Mouse (Mus musculus): Measurements from ENCODE around the gene Adcy1. TPM values are rescaled to one million over a fixed set of nuclear protein-coding genes. Genes with fewer than 3 reads are reported as not detected.

The Adcy1 gene
- polyA plus RNA-seq, 1 experiment from 2014 or later = 0.40 TPM

DNA sequence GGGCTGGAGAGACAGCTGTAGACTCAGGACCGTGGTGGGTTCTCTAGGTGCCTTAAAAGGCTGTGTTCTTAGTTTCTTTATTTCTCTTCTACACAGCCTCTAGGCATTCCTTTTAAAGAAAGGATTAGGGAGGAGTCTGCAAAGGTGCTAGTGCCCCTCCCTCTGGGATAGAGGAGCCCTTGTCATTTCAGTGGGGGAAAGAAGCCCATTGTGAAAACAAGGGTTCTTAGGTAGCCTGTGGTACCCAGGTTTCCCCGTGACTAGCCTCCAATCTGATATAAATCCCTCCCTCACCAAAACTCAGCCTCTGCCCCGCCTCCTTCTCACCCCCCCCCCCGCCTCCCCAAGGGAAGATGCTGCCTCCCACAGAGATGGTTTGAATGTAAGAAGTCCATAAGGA, 2.1 kb downstream of the Adcy1 start:
- H3K27ac ChIP-seq (ENCODE audit: low read depth, low read length) = no peak overlapping the region
- H3K4me2 ChIP-seq (replicated peaks; ENCODE audit: low read depth) = no peak overlapping the region
- no peaks in the 10 kb centered on the region for H3K36me3 ChIP-seq (ENCODE audit: control insufficient read depth, insufficient read depth)
- H3K9ac ChIP-seq (ENCODE audit: low read depth, low read length) = no peak overlapping the region
- H3K9me3 ChIP-seq (ENCODE audit: control insufficient read depth) = no peaks in the 10 kb centered on the region
- no peak for TF ChIP-seq CTCF (IDR thresholded peaks at IDR 0.05; ENCODE audit: low read depth)
- no peak for ATAC-seq
- H3K4me3 ChIP-seq (ENCODE audit: low read depth, low read length) = no peak overlapping the region
- 22% methylated on average over 4 of the region's 4 CpGs for WGBS
- 0 out of 2 replicates have a peak, but pooled peaks cover 3% of the 10 kb centered on the region for H3K4me1 ChIP-seq (replicated peaks; ENCODE audit: control insufficient read depth, insufficient read depth, low read length)
- peaks cover 35% of the 10 kb centered on the region for H3K27me3 ChIP-seq (replicated peaks; ENCODE audit: control insufficient read depth, insufficient read depth, low read length)

DNA sequence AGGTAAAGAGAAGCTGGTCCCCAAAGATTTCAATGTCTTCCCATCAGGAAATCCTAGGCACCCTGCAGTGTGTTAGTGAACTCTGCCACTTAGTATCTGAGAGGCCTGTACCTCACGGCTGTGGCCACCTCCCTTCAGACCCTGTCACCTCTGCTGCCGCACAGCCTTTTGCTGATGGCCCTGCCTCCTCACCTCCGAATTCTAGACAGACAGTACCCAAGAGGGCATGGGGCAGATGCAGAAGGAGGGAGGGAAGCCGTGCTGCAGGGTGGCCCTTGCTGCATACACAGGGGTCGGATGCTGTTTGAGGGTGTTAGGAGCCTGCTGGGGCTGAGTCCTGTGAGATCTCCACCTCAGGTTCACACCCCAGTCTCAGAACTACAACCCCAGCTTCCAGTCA, 2.6 kb downstream of the Adcy1 start:
- 0 out of 2 replicates have a peak, but pooled peaks cover 3% of the 10 kb centered on the region for H3K4me1 ChIP-seq (replicated peaks; ENCODE audit: control insufficient read depth, insufficient read depth, low read length)
- no peak overlapping the region for H3K4me3 ChIP-seq (ENCODE audit: low read depth, low read length)
- H3K4me2 ChIP-seq (replicated peaks; ENCODE audit: low read depth) = no peak overlapping the region
- no peak overlapping the region for H3K9ac ChIP-seq (ENCODE audit: low read depth, low read length)
- ATAC-seq = no peak
- no peak overlapping the region for H3K27ac ChIP-seq (ENCODE audit: low read depth, low read length)
- no peaks in the 10 kb centered on the region for H3K9me3 ChIP-seq (ENCODE audit: control insufficient read depth)
- WGBS = 64% methylated on average over 5 of the region's 5 CpGs
- no peaks in the 10 kb centered on the region for H3K36me3 ChIP-seq (ENCODE audit: control insufficient read depth, insufficient read depth)
- peaks cover 35% of the 10 kb centered on the region for H3K27me3 ChIP-seq (replicated peaks; ENCODE audit: control insufficient read depth, insufficient read depth, low read length)
- no peak for TF ChIP-seq CTCF (IDR thresholded peaks at IDR 0.05; ENCODE audit: low read depth)

DNA sequence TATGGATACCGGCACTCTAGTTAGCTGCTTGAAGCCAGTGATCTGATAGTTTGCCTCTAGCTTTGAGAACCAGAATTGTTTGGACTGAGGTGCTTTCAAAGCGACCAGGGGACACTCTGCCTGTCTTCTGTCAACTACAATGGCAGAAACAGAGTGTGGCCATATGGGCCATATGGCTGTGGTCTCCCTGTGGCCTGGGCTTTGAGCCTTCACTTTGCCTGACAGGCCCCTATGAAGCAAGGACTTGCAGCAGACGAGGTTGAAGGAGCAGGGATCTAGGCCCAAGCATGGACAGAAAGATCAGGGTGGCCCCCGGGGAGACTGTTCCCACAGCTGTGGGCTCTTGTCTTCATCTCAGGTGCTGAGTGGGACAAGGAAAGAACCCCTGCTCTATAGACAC, 4.0 kb downstream of the Adcy1 start:
- H3K4me3 ChIP-seq (ENCODE audit: low read depth, low read length) = no peak overlapping the region
- 0 out of 2 replicates have a peak, but pooled peaks cover 3% of the 10 kb centered on the region for H3K4me1 ChIP-seq (replicated peaks; ENCODE audit: control insufficient read depth, insufficient read depth, low read length)
- no peaks in the 10 kb centered on the region for H3K9me3 ChIP-seq (ENCODE audit: control insufficient read depth)
- H3K9ac ChIP-seq (ENCODE audit: low read depth, low read length) = no peak overlapping the region
- H3K36me3 ChIP-seq (ENCODE audit: control insufficient read depth, insufficient read depth) = no peaks in the 10 kb centered on the region
- 82% methylated on average over 4 of the region's 4 CpGs for WGBS
- ATAC-seq = no peak
- no peak overlapping the region for H3K4me2 ChIP-seq (replicated peaks; ENCODE audit: low read depth)
- no peak overlapping the region for H3K27ac ChIP-seq (ENCODE audit: low read depth, low read length)
- no peak for TF ChIP-seq CTCF (IDR thresholded peaks at IDR 0.05; ENCODE audit: low read depth)
- peaks cover 34% of the 10 kb centered on the region for H3K27me3 ChIP-seq (replicated peaks; ENCODE audit: control insufficient read depth, insufficient read depth, low read length)

DNA sequence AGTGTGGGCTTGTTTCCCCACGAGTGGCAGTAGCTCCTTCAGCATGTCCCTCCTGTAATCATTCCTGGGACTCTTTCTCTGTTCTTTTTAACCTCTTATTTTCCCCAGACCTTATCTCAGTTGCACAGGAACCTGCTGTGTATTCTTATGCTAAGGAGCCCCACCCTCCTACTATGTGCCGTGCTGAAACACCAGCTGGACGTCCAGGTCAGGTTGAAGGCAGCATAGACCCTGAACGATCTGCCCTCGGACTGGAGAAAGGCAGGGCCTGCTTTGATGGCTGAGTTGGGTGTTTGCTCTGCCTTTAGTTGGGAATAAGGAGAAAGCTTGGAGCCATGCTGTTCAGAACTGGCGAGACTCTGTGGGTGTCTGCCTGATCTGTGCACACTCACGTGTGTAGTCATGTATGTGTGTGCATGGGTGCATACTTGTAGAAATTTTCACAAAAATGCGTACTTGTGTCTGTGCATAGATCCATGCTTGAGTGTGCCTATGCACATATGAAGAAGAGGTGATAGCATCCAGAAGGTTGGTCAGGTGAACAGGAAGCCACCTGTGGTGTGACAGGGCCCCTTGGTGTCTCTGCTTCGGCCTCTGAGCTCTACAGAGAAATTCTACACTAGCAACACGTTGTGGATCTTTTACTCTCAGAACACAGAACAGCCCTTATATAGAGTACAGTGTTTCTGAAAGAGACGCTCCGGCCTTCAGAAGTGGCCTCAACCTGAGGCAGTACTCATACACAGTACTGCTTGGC, 5.4 kb downstream of the Adcy1 start:
- no peak for ATAC-seq
- no peak overlapping the region for H3K9ac ChIP-seq (ENCODE audit: low read depth, low read length)
- TF ChIP-seq CTCF (IDR thresholded peaks at IDR 0.05; ENCODE audit: low read depth) = no peak
- H3K4me3 ChIP-seq (ENCODE audit: low read depth, low read length) = no peak overlapping the region
- 0 out of 2 replicates have a peak, but pooled peaks cover 3% of the 10 kb centered on the region for H3K4me1 ChIP-seq (replicated peaks; ENCODE audit: control insufficient read depth, insufficient read depth, low read length)
- WGBS = 75% methylated on average over 12 of the region's 12 CpGs
- peaks cover 23% of the 10 kb centered on the region for H3K27me3 ChIP-seq (replicated peaks; ENCODE audit: control insufficient read depth, insufficient read depth, low read length)
- H3K36me3 ChIP-seq (ENCODE audit: control insufficient read depth, insufficient read depth) = no peaks in the 10 kb centered on the region
- no peak overlapping the region for H3K4me2 ChIP-seq (replicated peaks; ENCODE audit: low read depth)
- H3K27ac ChIP-seq (ENCODE audit: low read depth, low read length) = no peak overlapping the region
- no peaks in the 10 kb centered on the region for H3K9me3 ChIP-seq (ENCODE audit: control insufficient read depth)

- WGBS = 89% methylated on average over 4 of the region's 4 CpGs
- Histone ChIP-seq H3K4me3 (ENCODE audit: low read depth, low read length) (no peak overlapping the region), H3K27ac (ENCODE audit: low read depth, low read length) (no peak overlapping the region), H3K9me3 (ENCODE audit: control insufficient read depth) (no peaks in the 10 kb centered on the region), H3K36me3 (ENCODE audit: control insufficient read depth, insufficient read depth) (no peaks in the 10 kb centered on the region), H3K4me1 (replicated peaks; ENCODE audit: control insufficient read depth, insufficient read depth, low read length) (no peaks in the 10 kb centered on the region), H3K27me3 (replicated peaks; ENCODE audit: control insufficient read depth, insufficient read depth, low read length) (peaks cover 12% of the 10 kb centered on the region), H3K4me2 (replicated peaks; ENCODE audit: low read depth) (no peak overlapping the region), H3K9ac (ENCODE audit: low read depth, low read length) (no peak overlapping the region)
- TF ChIP-seq CTCF (IDR thresholded peaks at IDR 0.05; ENCODE audit: low read depth) = no peak
- ATAC-seq = no peak
Measured at GRCm38 (mm10) chr11:7069762-7070161, 6.5 kb downstream of the Adcy1 start.

DNA sequence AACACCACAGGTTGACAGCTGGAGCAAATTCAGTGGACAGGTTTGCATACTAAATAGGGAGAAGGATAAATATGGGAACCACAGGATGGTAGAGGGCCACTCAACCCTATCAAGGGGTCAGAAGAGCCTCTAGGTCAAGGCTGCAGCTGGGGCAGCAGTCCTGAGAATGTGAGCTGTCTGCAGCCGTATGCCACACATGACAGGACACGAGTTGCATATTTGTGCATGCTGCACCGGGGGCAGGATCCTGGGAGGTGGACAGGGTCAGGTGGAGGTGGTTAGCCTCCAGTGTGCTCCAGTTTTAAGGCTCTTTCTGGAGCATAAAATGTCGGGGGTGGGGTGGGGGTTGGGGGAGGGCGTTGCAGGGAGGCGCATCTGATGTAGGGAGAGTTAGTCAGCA, 8.3 kb downstream of the Adcy1 start:
- TF ChIP-seq CTCF (IDR thresholded peaks at IDR 0.05; ENCODE audit: low read depth) = no peak
- no peaks in the 10 kb centered on the region for H3K9me3 ChIP-seq (ENCODE audit: control insufficient read depth)
- H3K27me3 ChIP-seq (replicated peaks; ENCODE audit: control insufficient read depth, insufficient read depth, low read length) = no peaks in the 10 kb centered on the region
- no peak overlapping the region for H3K9ac ChIP-seq (ENCODE audit: low read depth, low read length)
- ATAC-seq = no peak
- H3K27ac ChIP-seq (ENCODE audit: low read depth, low read length) = no peak overlapping the region
- no peaks in the 10 kb centered on the region for H3K4me1 ChIP-seq (replicated peaks; ENCODE audit: control insufficient read depth, insufficient read depth, low read length)
- no peak overlapping the region for H3K4me2 ChIP-seq (replicated peaks; ENCODE audit: low read depth)
- no peaks in the 10 kb centered on the region for H3K36me3 ChIP-seq (ENCODE audit: control insufficient read depth, insufficient read depth)
- no peak overlapping the region for H3K4me3 ChIP-seq (ENCODE audit: low read depth, low read length)
- 72% methylated on average over 6 of the region's 6 CpGs for WGBS
